Mouse (Mus musculus): ENCODE measurements around the gene Enthd1. TPM values are rescaled to one million over a fixed set of nuclear protein-coding genes. Genes with fewer than 3 reads are reported as not detected.
A peak's percentile ranks its signal among the peaks of the same experiment; 100 is the strongest.

Gene Enthd1
- total and polyA plus RNA-seq, 3 experiments = not detected

GRCm38 (mm10) chr15:80491505-80491904 lies 73.5 kb downstream of the Enthd1 start:
- WGBS = 63% methylated on average over 4 of the region's 4 CpGs
- Histone ChIP-seq H3K4me1 (ENCODE audit: control insufficient read depth, insufficient read depth, low read length) (no peaks in the 10 kb centered on the region), H3K79me2 (replicated peaks; ENCODE audit: control insufficient read depth, insufficient read depth, low read length) (no peaks in the 10 kb centered on the region), H3K36me3 (ENCODE audit: control insufficient read depth, insufficient read depth, low read length) (no peaks in the 10 kb centered on the region), H3K27ac (no peak overlapping the region), H3K27me3 (ENCODE audit: control insufficient read depth, insufficient read depth, low read length) (no peaks in the 10 kb centered on the region), H3K4me3 (no peak overlapping the region), H3K9ac (ENCODE audit: low read depth, low read length) (no peak overlapping the region)
- TF ChIP-seq EP300 (IDR thresholded peaks at IDR 0.05; ENCODE audit: insufficient read depth, low read depth, low read length) (no peak), CTCF (IDR thresholded peaks at IDR 0.05) (no peak), POLR2A (IDR thresholded peaks at IDR 0.05; ENCODE audit: insufficient read depth, low read depth, low read length) (no peak)
- intact Hi-C loops (cut with DNase I) = no loop called here
- no peak for DNase-seq

- no peaks in the 10 kb centered on the region for H3K27me3 ChIP-seq (ENCODE audit: control insufficient read depth, insufficient read depth, low read length)
- intact Hi-C loops (cut with DNase I) = no loop called here
- no peak overlapping the region for H3K4me3 ChIP-seq
- WGBS = 71% methylated on average over 5 of the region's 5 CpGs
- no peak for TF ChIP-seq EP300 (IDR thresholded peaks at IDR 0.05; ENCODE audit: insufficient read depth, low read depth, low read length)
- no peak for TF ChIP-seq CTCF (IDR thresholded peaks at IDR 0.05)
- TF ChIP-seq POLR2A (IDR thresholded peaks at IDR 0.05; ENCODE audit: insufficient read depth, low read depth, low read length) = no peak
- DNase-seq = no peak
- H3K27ac ChIP-seq = no peak overlapping the region
- no peak overlapping the region for H3K9ac ChIP-seq (ENCODE audit: low read depth, low read length)
- H3K36me3 ChIP-seq (ENCODE audit: control insufficient read depth, insufficient read depth, low read length) = no peaks in the 10 kb centered on the region
- no peaks in the 10 kb centered on the region for H3K79me2 ChIP-seq (replicated peaks; ENCODE audit: control insufficient read depth, insufficient read depth, low read length)
- H3K4me1 ChIP-seq (ENCODE audit: control insufficient read depth, insufficient read depth, low read length) = no peaks in the 10 kb centered on the region
Measured at GRCm38 (mm10) chr15:80490151-80490550, 74.8 kb downstream of the Enthd1 start.

DNA sequence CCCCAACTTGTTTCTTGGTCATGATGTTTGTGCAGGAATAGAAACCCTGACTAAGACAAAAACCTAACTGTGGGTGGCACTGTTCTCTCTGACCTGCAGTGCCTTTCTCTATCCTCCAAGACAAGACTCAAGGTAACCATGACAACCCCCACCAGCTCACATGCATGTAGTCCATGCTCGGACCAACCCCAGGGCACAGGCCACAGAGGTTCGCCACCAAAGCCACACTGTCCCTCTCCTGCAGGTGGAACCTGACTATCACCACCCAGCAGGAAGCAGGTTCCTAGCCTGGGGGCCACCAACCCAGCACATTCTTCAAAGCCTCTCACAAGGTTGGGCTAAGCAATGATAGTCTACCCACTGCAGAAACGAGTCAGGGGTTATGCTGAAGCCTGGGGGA lies 76.3 kb downstream of the Enthd1 start:
- intact Hi-C loops (cut with DNase I) = no loop called here

DNA sequence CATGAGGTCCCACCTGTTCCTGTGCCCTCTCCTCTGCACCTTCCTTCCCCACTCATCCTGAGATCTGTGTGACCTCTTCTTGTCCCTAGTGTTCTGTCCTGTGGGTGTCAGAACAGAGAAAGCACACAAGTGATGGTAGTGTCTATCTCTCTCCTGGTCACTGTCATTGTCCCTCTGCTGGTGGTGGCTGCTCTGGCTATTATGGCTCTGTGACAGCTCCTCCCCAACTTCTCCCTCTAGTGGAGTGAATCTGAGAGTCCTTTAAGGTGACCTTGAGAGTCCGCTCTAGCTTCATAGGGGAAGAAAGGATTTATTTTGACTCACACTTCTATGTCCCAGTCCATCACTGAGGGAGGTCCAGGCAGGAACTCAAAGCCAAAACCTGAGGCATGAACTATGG lies 79.4 kb downstream of the Enthd1 start:
- intact Hi-C loops (cut with DNase I) = no loop called here
- Histone ChIP-seq H3K27ac (no peak overlapping the region), H3K4me1 (ENCODE audit: control insufficient read depth, insufficient read depth, low read length) (no peaks in the 10 kb centered on the region), H3K27me3 (ENCODE audit: control insufficient read depth, insufficient read depth, low read length) (no peaks in the 10 kb centered on the region), H3K4me3 (no peak overlapping the region), H3K36me3 (ENCODE audit: control insufficient read depth, insufficient read depth, low read length) (no peaks in the 10 kb centered on the region), H3K79me2 (replicated peaks; ENCODE audit: control insufficient read depth, insufficient read depth, low read length) (no peaks in the 10 kb centered on the region), H3K9ac (ENCODE audit: low read depth, low read length) (no peak overlapping the region)
- no peak for DNase-seq
- TF ChIP-seq POLR2A (IDR thresholded peaks at IDR 0.05; ENCODE audit: insufficient read depth, low read depth, low read length) = no peak
- TF ChIP-seq CTCF (IDR thresholded peaks at IDR 0.05) = peak; percentile 15; the same call in 1 of the 2 replicates
- no peak for TF ChIP-seq EP300 (IDR thresholded peaks at IDR 0.05; ENCODE audit: insufficient read depth, low read depth, low read length)
- 73% methylated on average over 1 of the region's 1 CpGs for WGBS

More for the DNA sequence above, 76.3 kb downstream of the Enthd1 start:
- no peaks in the 10 kb centered on the region for H3K4me1 ChIP-seq (ENCODE audit: control insufficient read depth, insufficient read depth, low read length)
- WGBS = 73% methylated on average over 3 of the region's 3 CpGs
- H3K9ac ChIP-seq (ENCODE audit: low read depth, low read length) = no peak overlapping the region
- no peaks in the 10 kb centered on the region for H3K36me3 ChIP-seq (ENCODE audit: control insufficient read depth, insufficient read depth, low read length)
- no peak for TF ChIP-seq CTCF (IDR thresholded peaks at IDR 0.05)
- no peak for TF ChIP-seq EP300 (IDR thresholded peaks at IDR 0.05; ENCODE audit: insufficient read depth, low read depth, low read length)
- TF ChIP-seq POLR2A (IDR thresholded peaks at IDR 0.05; ENCODE audit: insufficient read depth, low read depth, low read length) = no peak
- no peaks in the 10 kb centered on the region for H3K79me2 ChIP-seq (replicated peaks; ENCODE audit: control insufficient read depth, insufficient read depth, low read length)
- no peak overlapping the region for H3K27ac ChIP-seq
- no peak overlapping the region for H3K4me3 ChIP-seq
- DNase-seq = no peak
- no peaks in the 10 kb centered on the region for H3K27me3 ChIP-seq (ENCODE audit: control insufficient read depth, insufficient read depth, low read length)

DNA sequence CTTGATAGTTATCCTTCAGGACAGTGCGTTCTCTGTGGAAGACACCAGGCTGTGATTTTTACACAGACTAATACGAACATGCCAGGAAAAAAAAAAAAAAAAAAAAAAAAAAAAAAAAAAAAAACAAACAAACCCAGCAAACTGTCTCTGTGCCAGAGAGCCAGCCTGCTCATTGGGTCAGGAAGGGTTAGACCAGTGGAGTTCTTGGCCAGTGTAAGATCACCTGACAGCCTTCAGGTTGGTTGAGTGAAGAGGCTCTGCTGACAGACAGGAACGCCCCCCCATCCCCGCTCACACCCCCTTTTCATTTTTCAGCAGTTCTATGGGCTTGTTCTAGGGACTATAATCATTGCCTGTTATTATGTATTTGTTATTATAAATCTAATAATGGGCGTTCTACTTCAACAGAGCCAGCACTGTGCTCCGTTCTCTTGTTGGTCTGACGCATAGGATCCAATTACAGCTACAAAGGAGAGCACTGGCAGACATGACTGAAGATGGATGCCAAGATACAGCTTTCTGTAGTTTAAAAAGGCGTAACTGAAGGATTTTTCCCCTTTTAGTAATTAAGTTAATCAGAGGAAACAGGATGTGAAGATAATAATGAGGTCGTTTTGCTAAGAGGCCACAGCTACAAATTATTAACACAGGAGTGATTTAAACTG lies 81.8 kb downstream of the Enthd1 start:
- intact Hi-C loops (cut with DNase I) = no loop called here
- H3K27me3 ChIP-seq (ENCODE audit: control insufficient read depth, insufficient read depth, low read length) = no peaks in the 10 kb centered on the region
- WGBS = 74% methylated on average over 9 of the region's 9 CpGs

DNA sequence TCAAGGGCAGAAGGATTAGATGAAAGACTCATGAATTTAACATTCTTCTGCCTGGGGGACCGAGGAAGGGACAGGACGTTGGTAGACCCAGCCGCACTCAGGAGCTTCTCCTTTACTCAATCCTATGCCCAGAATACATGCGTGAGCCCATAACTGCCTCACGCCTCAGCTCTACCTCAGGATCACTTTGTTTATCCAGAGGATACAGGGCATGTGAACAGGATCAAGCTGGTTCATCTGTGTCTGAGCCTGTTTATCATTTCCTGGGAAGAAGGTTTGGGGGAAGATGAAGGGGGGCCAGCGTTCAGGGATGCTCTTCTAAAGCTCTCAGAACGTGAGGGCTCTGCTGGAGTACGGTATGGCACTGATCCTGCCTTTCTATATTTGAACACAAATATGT lies 82.6 kb downstream of the Enthd1 start:
- WGBS = 67% methylated on average over 8 of the region's 8 CpGs
- intact Hi-C loops (cut with DNase I) = no loop called here
- TF ChIP-seq CTCF (IDR thresholded peaks at IDR 0.05) (no peak), EP300 (IDR thresholded peaks at IDR 0.05; ENCODE audit: insufficient read depth, low read depth, low read length) (no peak), POLR2A (IDR thresholded peaks at IDR 0.05; ENCODE audit: insufficient read depth, low read depth, low read length) (no peak)

More for the DNA sequence above, 81.8 kb downstream of the Enthd1 start:
- Histone ChIP-seq H3K4me3 (no peak overlapping the region), H3K9ac (ENCODE audit: low read depth, low read length) (no peak overlapping the region), H3K36me3 (ENCODE audit: control insufficient read depth, insufficient read depth, low read length) (no peaks in the 10 kb centered on the region), H3K27ac (no peak overlapping the region), H3K79me2 (replicated peaks; ENCODE audit: control insufficient read depth, insufficient read depth, low read length) (no peaks in the 10 kb centered on the region), H3K4me1 (ENCODE audit: control insufficient read depth, insufficient read depth, low read length) (no peaks in the 10 kb centered on the region)
- no peak for DNase-seq
- no peak for TF ChIP-seq EP300 (IDR thresholded peaks at IDR 0.05; ENCODE audit: insufficient read depth, low read depth, low read length)
- TF ChIP-seq POLR2A (IDR thresholded peaks at IDR 0.05; ENCODE audit: insufficient read depth, low read depth, low read length) = no peak
- no peak for TF ChIP-seq CTCF (IDR thresholded peaks at IDR 0.05)

More for the DNA sequence above, 82.6 kb downstream of the Enthd1 start:
- H3K4me1 ChIP-seq (ENCODE audit: control insufficient read depth, insufficient read depth, low read length) = no peaks in the 10 kb centered on the region
- H3K36me3 ChIP-seq (ENCODE audit: control insufficient read depth, insufficient read depth, low read length) = no peaks in the 10 kb centered on the region
- no peaks in the 10 kb centered on the region for H3K79me2 ChIP-seq (replicated peaks; ENCODE audit: control insufficient read depth, insufficient read depth, low read length)
- no peak overlapping the region for H3K9ac ChIP-seq (ENCODE audit: low read depth, low read length)
- no peak overlapping the region for H3K27ac ChIP-seq
- no peak overlapping the region for H3K4me3 ChIP-seq
- H3K27me3 ChIP-seq (ENCODE audit: control insufficient read depth, insufficient read depth, low read length) = no peaks in the 10 kb centered on the region
- no peak for DNase-seq
